Mouse (Mus musculus) E14TG2a.4 (cell line): Measurements from ENCODE around the gene Sohlh1.

ENCODE experiments used
- CTCF ChIP-seq: conservative IDR thresholded peaks from 2 replicates; pipeline ENCODE4 v1.5.1; 2014; ENCODE audit warnings: low read length
- NANOG ChIP-seq: IDR thresholded peaks from 2 replicates; pipeline ENCODE4 v1.6.1; 2014; ENCODE audit warnings: borderline replicate concordance, low read length, mixed read lengths

DNA sequence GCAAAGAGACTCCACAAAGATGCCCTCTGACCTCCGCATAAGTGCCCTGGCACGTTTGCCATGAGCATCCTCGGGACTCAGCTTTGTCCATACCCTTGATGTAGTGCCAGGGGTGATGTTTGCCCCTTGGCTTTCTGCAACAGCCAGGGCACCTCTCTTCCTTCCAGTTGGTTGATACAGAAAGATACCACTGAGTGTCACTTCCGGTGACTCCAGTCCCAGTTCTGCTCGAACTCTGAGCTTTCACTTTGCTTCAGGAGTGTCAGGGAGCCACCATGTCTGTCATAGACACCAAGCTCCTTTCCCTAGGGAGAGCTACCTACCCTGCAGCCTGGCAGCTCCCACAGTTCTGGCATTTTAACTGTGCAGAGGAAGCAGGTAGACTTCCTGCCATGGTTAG is 7.0 kb upstream of the Sohlh1 start:
- no peak for TF ChIP-seq CTCF
- no peak for TF ChIP-seq NANOG
